Mouse (Mus musculus): ENCODE data around the gene Nt5c3. TPM values are rescaled to one million over a fixed set of nuclear protein-coding genes. Genes with fewer than 3 reads are reported as not detected.

Nt5c3 gene
- total RNA-seq (2015; ENCODE audit: low replicate concordance) (371 and 463 TPM in 2 replicates), total RNA-seq (2017; ENCODE audit: low replicate concordance) (280 and 388 TPM in 2 replicates)

- peak; percentile 84 for ATAC-seq (replicated peaks; ENCODE audit: low FRiP score, poor library complexity, severe bottlenecking)
These were observed at the start of gene Nt5c3, which contains the start of gene Vmn1r4 for GRCm38 (mm10) chr6:56923726-56924707. Nt5c3 (minus strand) TSS chr6:56923932. Vmn1r4 (plus strand) TSS chr6:56924015.

DNA sequence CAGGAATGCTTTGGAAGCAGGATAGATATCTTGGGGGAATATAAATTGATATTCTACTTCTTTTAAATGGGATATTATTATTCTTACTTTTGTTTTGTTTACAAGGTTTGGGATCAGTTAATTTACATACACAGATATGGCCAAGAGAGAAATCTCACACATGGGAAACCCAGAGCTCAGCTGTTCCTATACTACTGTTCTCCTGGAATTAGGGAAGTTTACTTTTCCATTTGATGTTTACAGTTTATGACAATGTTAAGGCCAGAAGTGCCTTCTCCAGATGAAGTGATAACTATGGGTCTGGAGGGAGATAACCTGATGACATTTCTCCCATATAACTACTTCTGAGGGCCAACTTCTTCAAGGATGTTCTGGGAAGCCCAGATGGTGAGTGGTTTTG lies 46.2 kb upstream of the Nt5c3 start, which contains the start of gene Vmn1r5:
Gene Vmn1r5, plus strand, starts transcription at position 301 of the 400 bp plus-strand sequence.
- no peak for ATAC-seq (replicated peaks; ENCODE audit: low FRiP score, poor library complexity, severe bottlenecking)

DNA sequence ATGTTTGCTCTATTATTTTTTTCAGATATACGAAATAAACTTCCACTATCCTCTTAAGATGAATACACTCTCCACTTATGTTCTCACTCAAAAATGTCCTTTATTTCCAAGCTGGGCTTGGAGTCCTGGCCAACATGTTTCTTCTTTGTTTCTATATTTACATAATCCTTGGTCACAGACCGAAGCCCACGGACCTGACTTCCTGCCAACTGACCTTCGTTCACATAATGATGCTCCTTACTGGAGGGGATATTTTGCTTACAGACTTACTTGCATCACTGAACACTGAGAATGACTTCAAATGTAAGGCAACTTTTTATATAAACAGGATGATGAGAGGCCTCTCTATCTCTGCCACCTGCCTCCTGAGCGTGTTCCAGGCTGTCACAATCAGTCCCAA lies 32.7 kb upstream of the Nt5c3 start:
- no peak for ATAC-seq (replicated peaks; ENCODE audit: low FRiP score, poor library complexity, severe bottlenecking)

- no peak for ATAC-seq (replicated peaks; ENCODE audit: low FRiP score, poor library complexity, severe bottlenecking)
These were observed 10.6 kb upstream of the Nt5c3 start for GRCm38 (mm10) chr6:56934366-56934765.

DNA sequence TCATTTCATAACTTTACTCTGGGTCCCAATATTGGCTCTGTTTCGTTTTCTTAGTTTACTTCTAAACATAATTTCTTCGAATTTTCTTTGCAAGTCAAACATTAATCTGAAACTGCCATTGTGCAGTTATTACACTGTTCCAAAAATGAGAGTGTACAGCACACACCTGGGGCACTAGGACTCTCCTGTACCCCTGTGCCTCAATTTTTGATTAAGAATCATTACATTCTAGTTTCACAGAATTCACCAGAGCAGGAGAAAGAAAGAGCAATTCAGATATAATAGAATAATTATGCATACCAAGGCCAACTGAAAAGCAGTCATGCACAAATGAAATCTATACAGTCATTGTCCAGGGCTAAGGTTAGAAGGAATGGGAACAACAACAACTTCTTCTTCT lies 8.7 kb upstream of the Nt5c3 start:
- no peak for ATAC-seq (replicated peaks; ENCODE audit: low FRiP score, poor library complexity, severe bottlenecking)

DNA sequence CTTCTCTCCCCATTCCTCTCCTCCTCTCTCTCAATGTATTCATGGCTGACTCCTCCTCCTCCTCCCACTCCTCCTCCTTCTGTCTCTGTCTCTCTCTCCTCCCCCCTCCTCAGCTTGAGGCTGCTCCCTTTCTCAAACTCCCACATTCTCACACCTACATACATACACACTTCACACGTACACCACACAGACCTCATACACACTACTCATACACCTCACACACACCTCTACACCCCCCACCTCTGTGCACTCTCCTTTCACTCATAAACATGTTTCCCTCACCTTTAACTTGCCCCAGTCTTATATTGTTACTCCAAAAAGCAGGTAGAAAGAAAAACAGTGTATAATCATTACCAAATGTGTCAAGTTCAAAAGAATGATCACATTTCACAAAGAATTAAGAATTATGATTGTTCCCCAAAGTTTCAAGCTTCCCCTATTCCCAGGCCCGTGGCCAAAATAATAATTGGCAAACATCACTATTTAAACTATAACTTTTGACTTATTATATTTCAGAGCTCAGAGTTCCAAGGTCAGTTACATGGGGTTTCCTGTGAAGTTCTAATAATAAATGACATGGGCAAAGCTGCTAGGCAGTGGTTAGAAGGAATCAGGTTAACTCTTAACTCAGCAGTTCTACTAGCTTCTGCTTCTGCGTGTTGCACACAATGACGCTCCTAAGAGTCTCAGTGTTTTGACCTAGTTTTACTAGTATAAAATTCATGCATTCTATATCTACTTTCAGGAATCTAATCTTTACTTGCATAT lies 8.1 kb upstream of the Nt5c3 start:
- no peak for ATAC-seq (replicated peaks; ENCODE audit: low FRiP score, poor library complexity, severe bottlenecking)

DNA sequence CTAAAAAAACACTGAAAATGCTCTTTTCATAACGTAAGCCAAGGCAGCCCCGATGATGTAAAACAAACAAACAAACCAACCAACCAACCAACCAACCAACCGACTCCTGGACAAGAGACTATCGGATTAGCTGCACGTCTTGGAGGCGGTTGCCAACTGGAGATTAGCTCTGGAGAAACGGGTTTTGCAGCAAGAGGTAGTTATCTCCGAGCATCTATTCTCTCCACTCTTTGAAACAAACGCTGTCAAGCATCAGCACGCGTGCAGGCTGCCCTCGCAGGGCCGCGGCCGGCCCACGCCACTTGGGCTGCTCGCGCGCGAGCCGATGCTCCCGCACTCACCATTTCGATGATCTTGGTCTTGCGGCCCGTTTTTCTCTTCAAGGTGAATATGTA lies 404 bp downstream of the Nt5c3 start:
- peak; percentile 23 for ATAC-seq (replicated peaks; ENCODE audit: low FRiP score, poor library complexity, severe bottlenecking)

DNA sequence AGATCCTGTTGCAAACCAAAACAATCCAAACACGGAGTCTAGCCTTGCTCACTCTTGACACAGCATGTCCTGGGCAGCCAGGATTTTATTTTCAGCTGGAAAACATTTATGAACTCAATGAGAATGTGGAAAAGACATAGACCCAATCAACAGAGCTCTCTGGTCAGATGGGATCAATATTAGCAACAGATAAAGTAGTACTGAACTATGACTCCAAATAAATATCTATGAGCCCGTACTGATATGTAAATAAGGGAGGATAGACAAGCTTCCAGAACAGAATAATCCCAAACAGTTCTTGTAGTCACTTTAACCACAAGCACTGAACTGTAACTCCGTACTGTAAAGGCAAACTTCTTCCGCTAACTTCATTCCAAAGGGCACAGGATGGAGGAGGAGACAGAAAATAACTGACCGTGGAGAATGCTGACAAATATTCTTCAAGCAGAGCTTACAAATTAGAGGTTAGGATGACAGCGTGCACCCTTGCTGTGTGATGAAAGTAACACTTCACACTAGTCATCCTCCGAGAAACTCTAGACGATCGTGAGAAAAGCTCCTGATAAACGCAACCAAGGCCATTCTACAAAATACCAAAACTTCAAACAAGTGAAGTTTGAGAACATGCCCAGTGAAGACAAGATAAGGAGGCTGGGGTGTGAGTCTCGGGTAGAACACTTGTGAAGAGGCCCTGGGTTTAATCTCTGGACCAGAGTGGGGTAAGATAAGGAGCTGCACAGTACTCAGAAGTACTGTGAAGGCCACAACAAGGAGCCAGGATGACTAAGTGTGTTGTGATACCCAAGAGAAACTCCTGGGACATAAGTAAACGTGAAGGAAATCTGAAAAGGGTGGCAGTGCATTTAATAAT lies 3.3 kb downstream of the Nt5c3 start:
- peak; percentile 61 for ATAC-seq (replicated peaks; ENCODE audit: low FRiP score, poor library complexity, severe bottlenecking)

DNA sequence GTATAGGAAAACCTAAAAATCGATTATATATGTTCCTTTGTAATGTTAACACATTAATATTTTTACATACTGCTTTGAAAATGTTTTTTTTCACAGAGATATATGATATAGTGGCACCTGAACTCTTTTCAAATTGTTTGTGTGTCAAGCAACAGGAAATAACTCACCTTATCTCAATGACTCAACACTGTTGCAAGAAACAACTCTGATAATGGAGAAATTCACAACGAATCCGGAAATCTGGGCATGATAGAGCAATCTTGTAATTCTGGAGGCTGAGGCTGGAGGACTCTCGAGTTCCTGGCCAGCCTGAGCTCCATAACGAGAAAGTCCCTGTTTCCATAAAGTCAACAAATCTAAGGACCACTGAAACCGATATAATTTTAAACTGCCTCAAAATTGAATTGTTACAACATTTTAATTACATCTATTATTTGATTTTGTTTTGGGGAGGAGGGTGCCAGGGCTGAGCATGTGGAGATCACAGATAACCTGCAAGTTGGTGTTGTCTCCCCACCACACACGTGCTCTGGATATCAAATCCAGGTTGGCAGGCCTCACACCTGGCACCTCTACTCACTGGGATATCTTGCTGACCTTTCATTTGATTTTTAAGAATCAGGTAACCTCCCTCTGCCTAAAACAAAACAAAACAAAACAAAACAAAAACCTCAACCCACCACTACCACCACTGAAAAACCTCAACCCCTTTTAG lies 4.2 kb downstream of the Nt5c3 start:
- ATAC-seq (replicated peaks; ENCODE audit: low FRiP score, poor library complexity, severe bottlenecking) = no peak

- ATAC-seq (replicated peaks; ENCODE audit: low FRiP score, poor library complexity, severe bottlenecking) = peak; percentile 81
These were observed 6.0 kb downstream of the Nt5c3 start for GRCm38 (mm10) chr6:56917578-56918368.

DNA sequence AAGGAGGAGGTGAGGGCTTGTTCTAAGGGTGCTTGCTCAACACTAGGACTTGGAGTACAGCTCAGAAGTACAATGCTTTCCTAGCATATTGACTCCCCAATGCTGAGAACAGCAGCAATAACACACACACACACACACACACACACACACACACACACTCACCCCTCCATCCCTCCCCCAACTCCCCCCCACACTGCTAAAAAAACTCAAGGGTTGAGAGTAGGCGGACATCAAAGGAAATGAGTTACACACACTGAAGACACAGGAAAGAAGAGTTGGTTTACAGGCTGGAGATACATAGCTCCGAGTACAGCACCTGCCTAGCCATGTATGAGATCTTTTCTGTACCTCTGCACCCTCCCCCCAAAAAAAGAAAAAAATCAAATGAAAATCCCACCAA lies 7.5 kb downstream of the Nt5c3 start:
- no peak for ATAC-seq (replicated peaks; ENCODE audit: low FRiP score, poor library complexity, severe bottlenecking)

GRCm38 (mm10) chr6:56913092-56913858 lies 10.5 kb downstream of the Nt5c3 start:
- no peak for ATAC-seq (replicated peaks; ENCODE audit: low FRiP score, poor library complexity, severe bottlenecking)

DNA sequence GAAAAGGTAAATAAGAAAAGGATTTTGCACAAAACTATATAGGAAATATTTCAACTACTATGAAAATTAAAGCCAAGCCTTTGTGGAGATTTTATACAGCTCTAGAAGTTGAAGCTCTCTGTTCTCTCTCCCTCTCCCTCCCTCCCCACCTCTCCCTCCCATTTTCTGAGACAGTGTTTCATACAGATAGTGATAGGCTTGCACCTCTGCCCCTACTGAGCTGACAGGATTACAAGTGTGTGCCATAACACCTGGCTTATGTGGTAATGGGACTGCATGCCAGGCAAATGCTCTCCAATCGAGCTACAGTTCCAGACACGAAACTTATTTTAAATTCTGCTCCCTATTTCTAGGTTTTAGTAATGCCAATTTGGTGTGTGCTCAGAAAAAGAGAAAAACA lies 12.8 kb downstream of the Nt5c3 start:
- peak; percentile 89 for ATAC-seq (replicated peaks; ENCODE audit: low FRiP score, poor library complexity, severe bottlenecking)

DNA sequence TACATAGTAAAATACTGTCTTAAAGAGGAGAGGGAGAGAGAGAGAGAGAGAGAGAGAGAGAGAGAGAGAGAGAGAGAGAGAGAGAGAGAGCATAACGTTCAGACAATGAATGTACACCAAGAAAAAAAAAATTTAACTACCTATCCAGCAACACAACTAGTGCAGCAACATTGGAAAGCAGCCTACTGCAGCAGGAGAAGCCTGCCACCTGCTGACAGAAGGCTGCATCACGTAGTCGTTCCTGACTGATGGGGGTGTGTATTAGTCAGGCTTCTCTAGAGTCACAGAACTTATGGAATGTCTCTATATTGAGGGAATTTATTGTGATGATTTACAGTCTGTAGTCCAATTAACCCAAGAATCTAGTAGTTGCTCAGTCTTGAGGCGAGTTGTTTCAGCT lies 14.8 kb downstream of the Nt5c3 start:
- ATAC-seq (replicated peaks; ENCODE audit: low FRiP score, poor library complexity, severe bottlenecking) = peak; percentile 78

GRCm38 (mm10) chr6:56908397-56908796 lies 15.3 kb downstream of the Nt5c3 start:
- ATAC-seq (replicated peaks; ENCODE audit: low FRiP score, poor library complexity, severe bottlenecking) = no peak

DNA sequence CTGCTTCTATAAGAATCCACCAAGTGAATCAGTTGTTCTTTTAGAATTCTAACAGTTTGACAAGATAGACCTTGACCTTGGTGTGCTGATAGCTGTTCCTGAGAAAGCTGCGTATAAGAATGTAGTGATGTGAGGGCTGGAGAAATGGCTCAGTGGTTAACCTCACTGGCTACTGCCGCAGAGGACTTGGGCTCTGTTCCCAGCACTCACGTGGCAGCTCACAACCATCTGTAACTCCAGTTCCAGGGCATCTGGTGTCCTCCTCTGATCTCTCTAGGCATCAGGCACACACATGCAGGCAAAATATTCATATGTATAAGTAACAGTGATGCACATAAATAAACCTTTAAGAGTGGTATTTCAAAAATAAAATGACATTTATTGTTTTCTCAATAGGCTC lies 15.8 kb downstream of the Nt5c3 start:
- no peak for ATAC-seq (replicated peaks; ENCODE audit: low FRiP score, poor library complexity, severe bottlenecking)

DNA sequence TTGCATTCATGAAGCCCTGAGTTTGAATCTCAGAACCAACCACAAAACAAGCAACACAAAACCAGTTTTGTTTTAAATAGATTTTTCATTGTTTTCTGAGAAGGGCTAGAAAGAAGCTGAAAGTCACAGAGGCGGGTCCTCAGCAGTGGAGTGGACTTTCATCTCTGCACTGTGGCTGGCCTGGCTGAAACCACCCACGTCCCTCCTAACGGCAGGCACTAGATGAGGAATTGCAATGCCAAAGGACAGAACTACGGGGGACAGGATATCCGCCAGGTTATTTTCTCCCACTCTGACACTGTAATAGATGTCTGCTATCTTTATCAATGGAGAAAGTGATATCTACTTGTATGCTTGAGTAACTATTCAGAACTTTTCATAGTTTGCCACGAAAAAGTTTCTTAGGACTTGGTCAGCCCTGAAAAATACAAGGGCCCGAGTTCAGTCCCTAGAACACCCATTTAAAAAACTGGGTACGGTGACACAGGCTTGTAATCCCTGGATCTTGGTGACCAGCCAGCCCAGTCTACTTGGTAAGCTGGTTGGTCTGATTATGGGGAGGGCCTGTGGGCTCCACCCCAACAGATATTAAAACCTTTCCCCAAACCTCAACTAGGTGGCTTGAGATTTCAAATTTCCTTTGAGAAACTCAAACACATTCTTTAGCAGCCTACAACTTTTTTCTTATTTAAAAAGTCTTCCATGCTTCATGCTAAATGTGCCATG lies 17.4 kb downstream of the Nt5c3 start:
- ATAC-seq (replicated peaks; ENCODE audit: low FRiP score, poor library complexity, severe bottlenecking) = no peak
